Mouse (Mus musculus) thymus, adult 2 months (tissue): ENCODE measurements around the gene Phf19.

Source experiments
- CTCF ChIP-seq: fragments of 200-500 bp; IDR thresholded peaks from 2 replicates; pipeline ENCODE4 v1.5.1; 2012; ENCODE audit warnings: mild to moderate bottlenecking, control low read depth, low read length, moderate library complexity, borderline replicate concordance; ENCODE audit not compliant: control insufficient read depth, poor library complexity, insufficient read depth; ENCODE audit errors: extremely low read depth
- POLR2A ChIP-seq: fragments of 200-500 bp; IDR thresholded peaks from 2 replicates; pipeline ENCODE4 v1.6.1; 2012; ENCODE audit warnings: mild to moderate bottlenecking, low read length, control low read depth, moderate library complexity; ENCODE audit not compliant: control insufficient read depth, poor library complexity, insufficient read depth; ENCODE audit errors: extremely low read depth

GRCm38 (mm10) chr2:34906426-34906825, 7.4 kb downstream of the Phf19 start:
- no peak for TF ChIP-seq CTCF
- TF ChIP-seq POLR2A = no peak
